Mouse (Mus musculus) MEL (cell line): Measurements from ENCODE around the gene Eno2. TPM values are rescaled to one million over a fixed set of nuclear protein-coding genes. Genes with fewer than 3 reads are reported as not detected.

Source experiments
- DNase-seq: peaks from one replicate; pipeline ENCODE4 v3.0.0; 2011; ENCODE audit warnings: low read depth, low spot score
- H3K27ac ChIP-seq: 2 replicates; pipeline ENCODE4 v1.5.1; 2012; ENCODE audit warnings: low read depth, mild to moderate bottlenecking, control low read depth, low read length, moderate library complexity; ENCODE audit not compliant: control insufficient read depth
- H3K27me3 ChIP-seq, 2 experiments: fragments of 150-350 bp in 1 of 2; sonication (generic) in 1 of 2; 2 replicates each; pipeline ENCODE4 v1.6.1; 2012; ENCODE audit warnings: low read length in 2 of 2, mild to moderate bottlenecking in 2 of 2, improper control_type of control experiment in 1 of 2, moderate library complexity in 1 of 2; ENCODE audit not compliant: insufficient read depth in 2 of 2, control insufficient read depth in 1 of 2
- H3K36me3 ChIP-seq, 2 experiments: 2 replicates each; pipeline ENCODE4 v1.6.1; 2012 to 2014; ENCODE audit warnings: low read length in 2 of 2, improper control_type of control experiment in 1 of 2, inconsistent platforms in 1 of 2, mild to moderate bottlenecking in 1 of 2; ENCODE audit not compliant: insufficient read depth in 2 of 2, control insufficient read depth in 1 of 2
- H3K4me1 ChIP-seq, 2 experiments: fragments of 150-350 bp in 1 of 2; sonication (generic) in 1 of 2; 2 replicates each; pipeline ENCODE4 v1.6.1; 2012; ENCODE audit warnings: low read length in 2 of 2, improper control_type of control experiment in 1 of 2, mild to moderate bottlenecking in 1 of 2; ENCODE audit not compliant: insufficient read depth in 2 of 2, control insufficient read depth in 1 of 2
- H3K4me3 ChIP-seq, 2 experiments: fragments of 150-350 bp in 1 of 2; sonication (generic) in 1 of 2; 2 replicates each; pipeline ENCODE4 v1.5.1; 2012; ENCODE audit warnings: low read depth in 2 of 2, low read length in 2 of 2, mild to moderate bottlenecking in 2 of 2, moderate library complexity in 2 of 2, control low read depth in 1 of 2, improper control_type of control experiment in 1 of 2; ENCODE audit not compliant: control insufficient read depth in 1 of 2, insufficient read depth in 1 of 2
- H3K79me2 ChIP-seq: 2 replicates; pipeline ENCODE4 v1.6.1; 2012; ENCODE audit warnings: mild to moderate bottlenecking, low read length, moderate library complexity; ENCODE audit not compliant: control insufficient read depth, poor library complexity, insufficient read depth
- H3K9ac ChIP-seq: 2 replicates; pipeline ENCODE4 v1.6.1; 2012; ENCODE audit warnings: low read depth, mild to moderate bottlenecking, control low read depth, low read length, moderate library complexity; ENCODE audit not compliant: control insufficient read depth, poor library complexity, severe bottlenecking
- H3K9me3 ChIP-seq: fragments of 150-350 bp; sonication (generic); replicated peaks from 2 replicates; pipeline ENCODE4 v1.6.1; 2012; ENCODE audit warnings: mild to moderate bottlenecking, low read length, improper control_type of control experiment, moderate library complexity; ENCODE audit not compliant: insufficient read depth
- CTCF ChIP-seq, 3 experiments: IDR thresholded peaks in 2 of 3; conservative IDR thresholded peaks in 1 of 3; 2 replicates each; pipeline ENCODE4 v1.5.1; 2011 to 2012; ENCODE audit warnings: low read length in 3 of 3, low read depth in 2 of 3, mild to moderate bottlenecking in 2 of 3, improper control_type of control experiment in 1 of 3, inconsistent platforms in 1 of 3, mixed read lengths in 1 of 3, moderate library complexity in 1 of 3; ENCODE audit not compliant: control insufficient read depth in 1 of 3, insufficient read depth in 1 of 3, poor library complexity in 1 of 3, severe bottlenecking in 1 of 3
- E2F4 ChIP-seq: IDR thresholded peaks from 2 replicates; pipeline ENCODE4 v1.6.1; 2011; ENCODE audit warnings: low read depth, low read length, improper control_type of control experiment, borderline replicate concordance
- ELF1 ChIP-seq: IDR thresholded peaks from 2 replicates; pipeline ENCODE4 v1.6.1; 2014; ENCODE audit warnings: low read depth, mild to moderate bottlenecking, inconsistent platforms, low read length, improper control_type of control experiment, moderate library complexity
- EP300 ChIP-seq, 2 experiments: IDR thresholded peaks; 2 replicates each; pipeline ENCODE4 v1.6.1; 2011; ENCODE audit warnings: improper control_type of control experiment in 2 of 2, low read length in 2 of 2, low read depth in 1 of 2, mild to moderate bottlenecking in 1 of 2
- HCFC1 ChIP-seq: IDR thresholded peaks from 2 replicates; pipeline ENCODE4 v1.6.1; 2012; ENCODE audit warnings: low read depth, mild to moderate bottlenecking, inconsistent platforms, low read length, improper control_type of control experiment, moderate library complexity
- MAX ChIP-seq: IDR thresholded peaks from 2 replicates; pipeline ENCODE4 v1.6.1; 2011; ENCODE audit warnings: low read length, improper control_type of control experiment
- MEF2A ChIP-seq: IDR thresholded peaks from 2 replicates; pipeline ENCODE4 v1.6.1; 2014; ENCODE audit warnings: low read depth, mild to moderate bottlenecking, inconsistent platforms, low read length, improper control_type of control experiment; ENCODE audit not compliant: poor library complexity, insufficient replicate concordance, severe bottlenecking; ENCODE audit errors: extremely low read depth
- MYB ChIP-seq: IDR thresholded peaks from 2 replicates; pipeline ENCODE4 v1.6.1; 2011; ENCODE audit warnings: mild to moderate bottlenecking, low read depth, low read length, improper control_type of control experiment
- MYC ChIP-seq: IDR thresholded peaks from 2 replicates; pipeline ENCODE4 v1.6.1; 2011; ENCODE audit warnings: low read depth, mild to moderate bottlenecking, low read length, improper control_type of control experiment, moderate library complexity
- POLR2A ChIP-seq, 2 experiments: IDR thresholded peaks; 2 replicates each; pipeline ENCODE4 v1.6.1; 2011 to 2012; ENCODE audit warnings: low read length in 2 of 2, mild to moderate bottlenecking in 2 of 2, control low read depth in 1 of 2, improper control_type of control experiment in 1 of 2, low read depth in 1 of 2, moderate library complexity in 1 of 2; ENCODE audit not compliant: control insufficient read depth in 1 of 2, insufficient read depth in 1 of 2, poor library complexity in 1 of 2
- POLR2AphosphoS5 ChIP-seq: IDR thresholded peaks from 2 replicates; pipeline ENCODE4 v1.6.1; 2012; ENCODE audit warnings: low read depth, borderline replicate concordance, mild to moderate bottlenecking, inconsistent platforms, low read length, moderate library complexity, mixed read lengths
- RAD21 ChIP-seq: IDR thresholded peaks from 2 replicates; pipeline ENCODE4 v1.6.1; 2011; ENCODE audit warnings: mild to moderate bottlenecking, low read depth, low read length, improper control_type of control experiment
- RCOR1 ChIP-seq: IDR thresholded peaks from 2 replicates; pipeline ENCODE4 v1.6.1; 2012; ENCODE audit warnings: low read depth, mild to moderate bottlenecking, inconsistent platforms, low read length, improper control_type of control experiment
- SIN3A ChIP-seq: IDR thresholded peaks from 2 replicates; pipeline ENCODE4 v1.6.1; 2012; ENCODE audit warnings: low read length, improper control_type of control experiment, inconsistent platforms
- TAL1 ChIP-seq: IDR thresholded peaks from 2 replicates; pipeline ENCODE4 v1.6.1; 2012; ENCODE audit warnings: mild to moderate bottlenecking, inconsistent platforms, low read length, moderate library complexity, mixed read lengths
- TBP ChIP-seq: IDR thresholded peaks from 2 replicates; pipeline ENCODE4 v1.8.0; 2011; ENCODE audit warnings: low read depth, low read length, improper control_type of control experiment
- TCF12 ChIP-seq: IDR thresholded peaks from 2 replicates; pipeline ENCODE4 v1.6.1; 2014; ENCODE audit warnings: low read depth, mild to moderate bottlenecking, inconsistent platforms, low read length, improper control_type of control experiment, moderate library complexity
- UBTF ChIP-seq: IDR thresholded peaks from 2 replicates; pipeline ENCODE4 v1.6.1; 2012; ENCODE audit warnings: low read depth, mild to moderate bottlenecking, inconsistent platforms, low read length, improper control_type of control experiment, moderate library complexity, borderline replicate concordance; ENCODE audit not compliant: insufficient read depth
- ZNF384 ChIP-seq: IDR thresholded peaks from 2 replicates; pipeline ENCODE4 v1.6.1; 2012; ENCODE audit warnings: low read depth, mild to moderate bottlenecking, inconsistent platforms, low read length, improper control_type of control experiment
- polyA plus RNA-seq, 2 experiments: library from polyadenylated mRNA; stranded (reverse) in 1 of 2; unstranded in 1 of 2; fragments of >175 nt in 1 of 2; fragments of >200 nt in 1 of 2; gene quantifications; 2 replicates each; pipeline versions ENCODE4 v1.2.1 to v1.2.4; 2012; ENCODE audit warnings: low replicate concordance in 2 of 2, low read depth in 1 of 2; ENCODE audit not compliant: insufficient read length in 2 of 2, insufficient read depth in 1 of 2, missing spikeins in 1 of 2
- total RNA-seq: library from RNA; depleted of rRNA; stranded (reverse); fragments of 300-350 nt; gene quantifications from 2 replicates; pipeline ENCODE4 v1.2.3, GENCODE M21; 2012

The Eno2 gene
- total and polyA plus RNA-seq, 3 experiments = 3.2 to 12.5 TPM; not detected in 1

GRCm38 (mm10) chr6:124807366-124807765, 37.9 kb upstream of the Eno2 start:
- Histone ChIP-seq H3K4me3 (no peak overlapping the region), H3K9ac (no peak overlapping the region), H3K27me3 (no peaks in the 10 kb centered on the region), H3K36me3 (peaks cover 0 to 14% of the 10 kb centered on the region in 2 experiments), H3K79me2 (peaks cover 4% of the 10 kb centered on the region), H3K4me1 (peaks cover 0 to 29% of the 10 kb centered on the region in 2 experiments; a peak in 2 of 4 replicates), H3K9me3 (no peaks in the 10 kb centered on the region), H3K27ac (no peak overlapping the region)
- DNase-seq = no peak
- no peak for TF ChIP-seq MYB
- TF ChIP-seq ZNF384 = no peak
- no peak for TF ChIP-seq ELF1
- TF ChIP-seq MYC = no peak
- TF ChIP-seq POLR2A (IDR thresholded peaks at IDR 0.05; ENCODE audit: control insufficient read depth in 1 of 2, insufficient read depth in 1 of 2, low read depth in 1 of 2, low read length in 2 of 2, poor library complexity in 1 of 2) = no peak
- TF ChIP-seq MAX = no peak
- TF ChIP-seq UBTF = no peak
- no peak for TF ChIP-seq RAD21
- TF ChIP-seq RCOR1 = no peak
- TF ChIP-seq TAL1 = no peak
- no peak for TF ChIP-seq CTCF (IDR thresholded peaks at IDR 0.05 in 2 of 3, conservative IDR thresholded peaks at IDR 0.05 in 1 of 3; ENCODE audit: control insufficient read depth in 1 of 3, insufficient read depth in 1 of 3, low read depth in 2 of 3, low read length in 3 of 3, poor library complexity in 1 of 3, severe bottlenecking in 1 of 3)
- TF ChIP-seq MEF2A = no peak
- no peak for TF ChIP-seq TCF12
- no peak for TF ChIP-seq POLR2AphosphoS5
- TF ChIP-seq SIN3A = no peak
- TF ChIP-seq HCFC1 = no peak

GRCm38 (mm10) chr6:124806446-124807140, 37.1 kb upstream of the Eno2 start:
- Histone ChIP-seq H3K4me3 (peak overlapping the region; percentile 61), H3K27me3 (no peaks in the 10 kb centered on the region), H3K4me1 (peaks cover 0 to 28% of the 10 kb centered on the region in 2 experiments; a peak in 2 of 4 replicates), H3K79me2 (peaks cover 3% of the 10 kb centered on the region; the same call in 1 of the 2 replicates), H3K27ac (peak overlapping the region; percentile 92), H3K9ac (peak overlapping the region; percentile 73), H3K9me3 (no peaks in the 10 kb centered on the region), H3K36me3 (peaks cover 0 to 14% of the 10 kb centered on the region in 2 experiments; a peak in 2 of 4 replicates)
- TF ChIP-seq TBP (no peak), POLR2A (IDR thresholded peaks at IDR 0.05; ENCODE audit: control insufficient read depth in 1 of 2, insufficient read depth in 1 of 2, low read depth in 1 of 2, low read length in 2 of 2, poor library complexity in 1 of 2) (no peak), RAD21 (no peak), EP300 (IDR thresholded peaks at IDR 0.05; ENCODE audit: low read depth in 1 of 2, low read length in 2 of 2) (no peak), E2F4 (no peak)
- no peak for DNase-seq
